Mouse (Mus musculus) olfactory bulb, adult 2 months (tissue): ENCODE data around the gene Gm21885.

Experiments used
- CTCF ChIP-seq: fragments of 200-500 bp; IDR thresholded peaks from 2 replicates; pipeline ENCODE4 v1.5.1; 2012; ENCODE audit warnings: low read depth, mild to moderate bottlenecking, low read length, moderate library complexity; ENCODE audit not compliant: insufficient read depth
- POLR2A ChIP-seq: fragments of 200-500 bp; IDR thresholded peaks from 2 replicates; pipeline ENCODE4 v1.6.1; 2012; ENCODE audit warnings: mild to moderate bottlenecking, low read depth, low read length, moderate library complexity; ENCODE audit not compliant: insufficient read depth

- TF ChIP-seq POLR2A (no peak), CTCF (no peak)
These were observed 48.5 kb downstream of the Gm21885 start for GRCm38 (mm10) chr11:94330211-94330610.
